Mouse (Mus musculus): ENCODE results near the gene Abl1. TPM values are rescaled to one million over a fixed set of nuclear protein-coding genes. Genes with fewer than 3 reads are reported as not detected.

Gene Abl1
- polyA plus RNA-seq, 1 experiment, result 35.0 TPM

GRCm38 (mm10) chr2:31789215-31789614 lies 101.0 kb downstream of the Abl1 start:
- 84% methylated on average over 2 of the region's 2 CpGs for WGBS
- no peak overlapping the region for H3K4me3 ChIP-seq (replicated peaks; ENCODE audit: control insufficient read depth, low read depth, low read length)
- no peaks in the 10 kb centered on the region for H3K4me1 ChIP-seq (ENCODE audit: control insufficient read depth, insufficient read depth, low read length)
- no peak for TF ChIP-seq CTCF (IDR thresholded peaks at IDR 0.05; ENCODE audit: control insufficient read depth, insufficient read depth, low read length)
- no peak overlapping the region for H3K27ac ChIP-seq (ENCODE audit: control insufficient read depth, insufficient read depth, low read depth, low read length, poor library complexity)

GRCm38 (mm10) chr2:31790728-31791251 lies 102.6 kb downstream of the Abl1 start:
- TF ChIP-seq POLR2A (IDR thresholded peaks at IDR 0.05; ENCODE audit: borderline replicate concordance, control insufficient read depth, low read depth, low read length) (no peak), CTCF (IDR thresholded peaks at IDR 0.05; ENCODE audit: control insufficient read depth, insufficient read depth, low read length) (no peak)
- Histone ChIP-seq H3K4me1 (ENCODE audit: control insufficient read depth, insufficient read depth, low read length) (no peaks in the 10 kb centered on the region), H3K4me3 (replicated peaks; ENCODE audit: control insufficient read depth, low read depth, low read length) (no peak overlapping the region), H3K27ac (ENCODE audit: control insufficient read depth, insufficient read depth, low read depth, low read length, poor library complexity) (no peak overlapping the region)
- WGBS, result 88% methylated on average over 13 of the region's 13 CpGs

- 89% methylated on average over 8 of the region's 8 CpGs for WGBS
- no peak overlapping the region for H3K4me3 ChIP-seq (replicated peaks; ENCODE audit: control insufficient read depth, low read depth, low read length)
- no peak overlapping the region for H3K27ac ChIP-seq (ENCODE audit: control insufficient read depth, insufficient read depth, low read depth, low read length, poor library complexity)
- TF ChIP-seq CTCF (IDR thresholded peaks at IDR 0.05; ENCODE audit: control insufficient read depth, insufficient read depth, low read length), result no peak
- no peak for TF ChIP-seq POLR2A (IDR thresholded peaks at IDR 0.05; ENCODE audit: borderline replicate concordance, control insufficient read depth, low read depth, low read length)
- H3K4me1 ChIP-seq (ENCODE audit: control insufficient read depth, insufficient read depth, low read length), result no peaks in the 10 kb centered on the region
Measured at GRCm38 (mm10) chr2:31791260-31791659, 103.1 kb downstream of the Abl1 start.

- WGBS, result 80% methylated on average over 6 of the region's 6 CpGs
- TF ChIP-seq CTCF (IDR thresholded peaks at IDR 0.05; ENCODE audit: control insufficient read depth, insufficient read depth, low read length) (no peak), POLR2A (IDR thresholded peaks at IDR 0.05; ENCODE audit: borderline replicate concordance, control insufficient read depth, low read depth, low read length) (no peak)
Measured at GRCm38 (mm10) chr2:31792611-31793010, 104.4 kb downstream of the Abl1 start.

GRCm38 (mm10) chr2:31796943-31797342 lies 108.8 kb downstream of the Abl1 start:
- WGBS, result 87% methylated on average over 3 of the region's 3 CpGs
- H3K4me3 ChIP-seq (replicated peaks; ENCODE audit: control insufficient read depth, low read depth, low read length), result no peak overlapping the region
- no peak overlapping the region for H3K27ac ChIP-seq (ENCODE audit: control insufficient read depth, insufficient read depth, low read depth, low read length, poor library complexity)
- no peaks in the 10 kb centered on the region for H3K4me1 ChIP-seq (ENCODE audit: control insufficient read depth, insufficient read depth, low read length)
- TF ChIP-seq POLR2A (IDR thresholded peaks at IDR 0.05; ENCODE audit: borderline replicate concordance, control insufficient read depth, low read depth, low read length) (no peak), CTCF (IDR thresholded peaks at IDR 0.05; ENCODE audit: control insufficient read depth, insufficient read depth, low read length) (no peak)

More at GRCm38 (mm10) chr2:31792611-31793010, 104.4 kb downstream of the Abl1 start:
- no peaks in the 10 kb centered on the region for H3K4me1 ChIP-seq (ENCODE audit: control insufficient read depth, insufficient read depth, low read length)
- H3K27ac ChIP-seq (ENCODE audit: control insufficient read depth, insufficient read depth, low read depth, low read length, poor library complexity), result no peak overlapping the region
- H3K4me3 ChIP-seq (replicated peaks; ENCODE audit: control insufficient read depth, low read depth, low read length), result no peak overlapping the region

- Histone ChIP-seq H3K27ac (ENCODE audit: control insufficient read depth, insufficient read depth, low read depth, low read length, poor library complexity) (no peak overlapping the region), H3K4me1 (ENCODE audit: control insufficient read depth, insufficient read depth, low read length) (no peaks in the 10 kb centered on the region), H3K4me3 (replicated peaks; ENCODE audit: control insufficient read depth, low read depth, low read length) (no peak overlapping the region)
- 89% methylated on average over 9 of the region's 9 CpGs for WGBS
- TF ChIP-seq CTCF (IDR thresholded peaks at IDR 0.05; ENCODE audit: control insufficient read depth, insufficient read depth, low read length), result no peak
- TF ChIP-seq POLR2A (IDR thresholded peaks at IDR 0.05; ENCODE audit: borderline replicate concordance, control insufficient read depth, low read depth, low read length), result no peak
Measured at GRCm38 (mm10) chr2:31801416-31801815, 113.2 kb downstream of the Abl1 start.

GRCm38 (mm10) chr2:31802811-31803210 lies 114.6 kb downstream of the Abl1 start:
- no peaks in the 10 kb centered on the region for H3K4me1 ChIP-seq (ENCODE audit: control insufficient read depth, insufficient read depth, low read length)
- WGBS, result 94% methylated on average over 8 of the region's 8 CpGs
- no peak overlapping the region for H3K27ac ChIP-seq (ENCODE audit: control insufficient read depth, insufficient read depth, low read depth, low read length, poor library complexity)
- no peak overlapping the region for H3K4me3 ChIP-seq (replicated peaks; ENCODE audit: control insufficient read depth, low read depth, low read length)
- TF ChIP-seq CTCF (IDR thresholded peaks at IDR 0.05; ENCODE audit: control insufficient read depth, insufficient read depth, low read length), result no peak
- TF ChIP-seq POLR2A (IDR thresholded peaks at IDR 0.05; ENCODE audit: borderline replicate concordance, control insufficient read depth, low read depth, low read length), result no peak

GRCm38 (mm10) chr2:31803480-31803879 lies 115.3 kb downstream of the Abl1 start:
- no peak for TF ChIP-seq CTCF (IDR thresholded peaks at IDR 0.05; ENCODE audit: control insufficient read depth, insufficient read depth, low read length)

More at GRCm38 (mm10) chr2:31803480-31803879, 115.3 kb downstream of the Abl1 start:
- 87% methylated on average over 14 of the region's 14 CpGs for WGBS
- Histone ChIP-seq H3K4me1 (ENCODE audit: control insufficient read depth, insufficient read depth, low read length) (no peaks in the 10 kb centered on the region), H3K27ac (ENCODE audit: control insufficient read depth, insufficient read depth, low read depth, low read length, poor library complexity) (no peak overlapping the region), H3K4me3 (replicated peaks; ENCODE audit: control insufficient read depth, low read depth, low read length) (no peak overlapping the region)
